In the genomic region with DNA sequence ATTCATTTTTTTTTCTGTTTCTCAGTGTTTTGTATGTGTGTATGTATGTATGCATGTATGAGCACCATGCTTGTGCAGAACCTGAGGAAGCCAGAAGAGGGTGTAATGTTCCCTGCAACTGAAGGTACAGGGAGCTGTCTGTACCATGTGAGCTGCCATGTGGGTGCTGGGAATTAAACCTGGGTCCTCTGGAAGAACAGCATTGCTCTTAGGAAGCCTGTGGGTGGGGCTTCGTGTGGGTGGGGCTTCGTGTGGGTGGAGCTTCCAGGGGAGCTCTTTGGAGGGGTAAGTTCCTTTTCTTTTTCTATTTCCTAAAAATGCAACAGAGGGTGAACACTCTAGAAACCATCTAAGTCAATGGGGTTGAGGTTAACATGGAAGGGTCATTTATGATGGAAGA, we compare ENCODE assay signal across 25 mouse cellular contexts. TPM values are rescaled to one million over a fixed set of nuclear protein-coding genes. Genes with fewer than 3 reads are reported as not detected.
DNase-seq lines count a peak whose midpoint lies in the region; ATAC-seq lines count a peak whose summit lies in the region.
"Had no signal": no experiment of that assay in that cellular context is flagged by ENCODE, and none has a peak within 500 bp of the region (broad histone marks: within the 10 kb centered on the region; RNA-seq: fewer than 3 reads in every experiment).

No protein-coding gene starts in this region.

- DNase-seq in midbrain, embryonic 11.5 days (ENCODE audit: low spot score, missing footprints): peak; percentile 12
- DNase-seq in midbrain, embryonic 10.5 days (ENCODE audit: low spot score): no peak
- DNase-seq in ES-CJ7 (ENCODE audit: low read depth, low spot score) (peak; percentile 48), R1 (ENCODE audit: low read depth, low spot score) (peak; percentile 64), ZHBTc4 (ENCODE audit: low read depth, low spot score) (peak; percentile 64)
- DNase-seq in left cerebral cortex, adult 9 months (ENCODE audit: low spot score in 2 of 2): no peak
- DNase-seq in heart, postnatal 4 days: no peak
- DNase-seq: adrenal gland, adult 2 months; adrenal gland, adult 8-10 months; adrenal gland, postnatal 10 days; adrenal gland, postnatal 14 days; adrenal gland, postnatal 25 days; adrenal gland, postnatal 36 days; B cell, adult 2 months; cerebellum, adult 11 months; cerebellum, adult 11-12 months; cerebellum, adult 18-20 months; cerebellum, adult 2 months; cerebellum, adult 8-10 months had no signal

- no peak overlapping the region for H3K4me3 ChIP-seq in midbrain, embryonic 11.5 days (ENCODE audit: low read depth, low read length)
- no peak overlapping the region for H3K4me3 ChIP-seq in midbrain, embryonic 10.5 days

- no peak overlapping the region for H3K9ac ChIP-seq in midbrain, embryonic 11.5 days (ENCODE audit: low read length)

- H3K36me3 ChIP-seq in midbrain, embryonic 11.5 days (ENCODE audit: control insufficient read depth, insufficient read depth, low read length): no peaks in the 10 kb centered on the region
- no peaks in the 10 kb centered on the region for H3K36me3 ChIP-seq in midbrain, embryonic 10.5 days
- H3K36me3 ChIP-seq: G1E had no signal

- peaks cover 3% of the 10 kb centered on the region; the same call in 1 of the 2 replicates for H3K4me1 ChIP-seq in midbrain, embryonic 11.5 days (ENCODE audit: control insufficient read depth, insufficient read depth, low read length)
- peaks cover 12% of the 10 kb centered on the region for H3K4me1 ChIP-seq in midbrain, embryonic 10.5 days

- no peak overlapping the region for H3K27ac ChIP-seq in midbrain, embryonic 11.5 days (ENCODE audit: low read depth, low read length)
- no peak overlapping the region for H3K27ac ChIP-seq in midbrain, embryonic 10.5 days (replicated peaks)

- WGBS in midbrain, embryonic 11.5 days: 70% methylated on average over 2 of the region's 2 CpGs
- WGBS in midbrain, embryonic 10.5 days: 67% methylated on average over 2 of the region's 2 CpGs

- H3K9me3 ChIP-seq in midbrain, embryonic 11.5 days (ENCODE audit: control insufficient read depth, low read length): no peaks in the 10 kb centered on the region
- H3K9me3 ChIP-seq in midbrain, embryonic 10.5 days (replicated peaks): no peaks in the 10 kb centered on the region
- H3K9me3 ChIP-seq: G1E had no signal

- no peak overlapping the region for H3K4me2 ChIP-seq in midbrain, embryonic 11.5 days

- ATAC-seq in midbrain, embryonic 11.5 days (ENCODE audit: low FRiP score): no peak
- ATAC-seq in megakaryocyte progenitor cell, adult 5-6 weeks (replicated peaks; ENCODE audit: poor library complexity): no peak
- ATAC-seq: activated CD4-positive, CD25-positive, alpha-beta regulatory T cell, adult 4 months; CD4-positive, CD25-positive, alpha-beta regulatory T cell, adult 4 months; Patski had no signal

- no peaks in the 10 kb centered on the region for H3K27me3 ChIP-seq in midbrain, embryonic 11.5 days (ENCODE audit: control insufficient read depth, insufficient read depth, low read length)
- H3K27me3 ChIP-seq in midbrain, embryonic 10.5 days (ENCODE audit: low read depth, poor library complexity, severe bottlenecking): no peaks in the 10 kb centered on the region
- H3K27me3 ChIP-seq: CH12.LX, Patski had no signal

RNA-seq across cellular contexts. Expression of gene Alox5ap, which starts 11.1 kb away (rescaled TPM):
- polyA plus RNA-seq in midbrain, embryonic 11.5 days (2014; fragmentation: Nextera tagmentation; extraction: Ambion mirVana): 6.3 and 9.3 TPM in 2 replicates
- polyA plus RNA-seq in midbrain, embryonic 10.5 days (2016; fragmentation: Nextera tagmentation; extraction: Ambion mirVana): 4.8 and 6.2 TPM in 2 replicates
- total RNA-seq in megakaryocyte progenitor cell, adult 5-6 weeks (2015): 426 and 442 TPM in 2 replicates
- 320 and 453 TPM in 2 replicates for total RNA-seq in megakaryocyte progenitor cell, adult 5-6 weeks (2017)
- 1 to 10 TPM; 7.6 TPM for total RNA-seq in heart, postnatal 4 days (2021)

Comparison
In these comparisons a context has a peak if more than half of its experiments do, and no peak if none do; other contexts are left out.
1. DNase-seq: peak in midbrain, embryonic 11.5 days (single experiment), ES-CJ7 (single experiment), R1 (single experiment) and ZHBTc4 (single experiment); none in midbrain, embryonic 10.5 days (single experiment), left cerebral cortex, adult 9 months (0 of 2) and heart, postnatal 4 days (single experiment).
2. RNA of gene Alox5ap, which starts 11.1 kb away (total RNA-seq): 320 to 453 TPM in megakaryocyte progenitor cell, adult 5-6 weeks; 7.6 TPM in heart, postnatal 4 days; every median in the first group is over 10 times any median in the second.